Mouse (Mus musculus) lung, postnatal 0 days (tissue): ENCODE results near the gene Ttc7.

Experiments used
- CTCF ChIP-seq: IDR thresholded peaks from 2 replicates; pipeline ENCODE4 v1.5.1; 2016; ENCODE audit warnings: antibody characterized with exemption, mild to moderate bottlenecking
- EP300 ChIP-seq: IDR thresholded peaks from 2 replicates; pipeline ENCODE4 v1.6.1; 2016; ENCODE audit warnings: antibody characterized with exemption, mild to moderate bottlenecking, control low read depth

GRCm38 (mm10) chr17:87288131-87288530, 5.4 kb downstream of the Ttc7 start:
- TF ChIP-seq CTCF: no peak
- no peak for TF ChIP-seq EP300
